Mouse (Mus musculus) erythroblast, embryonic 14.5 days (primary cell): ENCODE measurements around the gene Anxa4. TPM values are rescaled to one million over a fixed set of nuclear protein-coding genes. Genes with fewer than 3 reads are reported as not detected.

Source experiments
- H3K27me3 ChIP-seq: 2 replicates; pipeline ENCODE4 v1.6.1; 2012; ENCODE audit warnings: inconsistent platforms; ENCODE audit not compliant: control insufficient read depth
- H3K36me3 ChIP-seq: 2 replicates; pipeline ENCODE4 v1.6.1; 2012; ENCODE audit warnings: mild to moderate bottlenecking, inconsistent platforms; ENCODE audit not compliant: control insufficient read depth
- H3K4me1 ChIP-seq: 2 replicates; pipeline ENCODE4 v1.6.1; 2012; ENCODE audit warnings: inconsistent platforms; ENCODE audit not compliant: control insufficient read depth
- H3K4me3 ChIP-seq: replicated peaks from 2 replicates; pipeline ENCODE3; 2012; ENCODE audit warnings: moderate library complexity, mild to moderate bottlenecking, inconsistent platforms
- H3K9me3 ChIP-seq: 2 replicates; pipeline ENCODE4 v1.6.1; 2012; ENCODE audit warnings: low read length, inconsistent platforms, mixed read lengths; ENCODE audit not compliant: control insufficient read depth
- GATA1 ChIP-seq: IDR thresholded peaks from 2 replicates; pipeline ENCODE4 v1.6.1; 2012; ENCODE audit warnings: low read length, inconsistent platforms, mixed read lengths
- TAL1 ChIP-seq: IDR thresholded peaks from 3 replicates; pipeline ENCODE4 v1.6.1; 2012; ENCODE audit warnings: low read length, inconsistent platforms, mixed read lengths
- polyA plus RNA-seq: library from polyadenylated mRNA; stranded (reverse); fragments of >175 nt; gene quantifications from 2 replicates; pipeline ENCODE4 v1.2.3, GENCODE M21; 2012

Anxa4 gene
- polyA plus RNA-seq, 1 experiment = not detected

- H3K4me3 ChIP-seq = no peak overlapping the region
- peaks cover 37% of the 10 kb centered on the region for H3K36me3 ChIP-seq
- TF ChIP-seq TAL1 = no peak
- TF ChIP-seq GATA1 = no peak
- H3K27me3 ChIP-seq = no peaks in the 10 kb centered on the region
- H3K4me1 ChIP-seq = no peaks in the 10 kb centered on the region
- no peaks in the 10 kb centered on the region for H3K9me3 ChIP-seq
Observed at GRCm38 (mm10) chr6:86708072-86708774, 85.2 kb downstream of the Anxa4 start.

- Histone ChIP-seq H3K4me3 (no peak overlapping the region), H3K27me3 (no peaks in the 10 kb centered on the region), H3K36me3 (peaks cover 59% of the 10 kb centered on the region), H3K4me1 (peaks cover 7% of the 10 kb centered on the region), H3K9me3 (no peaks in the 10 kb centered on the region)
- TF ChIP-seq TAL1 = no peak
- no peak for TF ChIP-seq GATA1
Observed at GRCm38 (mm10) chr6:86702577-86702976, 90.8 kb downstream of the Anxa4 start.

- Histone ChIP-seq H3K36me3 (peaks cover 61% of the 10 kb centered on the region), H3K4me1 (peaks cover 7% of the 10 kb centered on the region), H3K9me3 (no peaks in the 10 kb centered on the region), H3K27me3 (no peaks in the 10 kb centered on the region), H3K4me3 (no peak overlapping the region)
- no peak for TF ChIP-seq GATA1
- no peak for TF ChIP-seq TAL1
Observed at GRCm38 (mm10) chr6:86697903-86698302, 95.5 kb downstream of the Anxa4 start.

- Histone ChIP-seq H3K4me3 (no peak overlapping the region), H3K4me1 (peaks cover 6% of the 10 kb centered on the region), H3K9me3 (no peaks in the 10 kb centered on the region), H3K36me3 (peaks cover 50% of the 10 kb centered on the region), H3K27me3 (no peaks in the 10 kb centered on the region)
- no peak for TF ChIP-seq TAL1
- TF ChIP-seq GATA1 = no peak
Observed at GRCm38 (mm10) chr6:86696213-86696612, 97.2 kb downstream of the Anxa4 start.

GRCm38 (mm10) chr6:86694465-86694864, 98.9 kb downstream of the Anxa4 start:
- Histone ChIP-seq H3K27me3 (no peaks in the 10 kb centered on the region), H3K4me1 (peaks cover 8% of the 10 kb centered on the region), H3K4me3 (no peak overlapping the region), H3K9me3 (no peaks in the 10 kb centered on the region), H3K36me3 (peaks cover 42% of the 10 kb centered on the region)
- TF ChIP-seq GATA1 (no peak), TAL1 (no peak)

GRCm38 (mm10) chr6:86689671-86690070, 103.7 kb downstream of the Anxa4 start:
- 0 out of 2 replicates have a peak, but pooled peaks cover 2% of the 10 kb centered on the region for H3K27me3 ChIP-seq
- no peak for TF ChIP-seq TAL1
- no peak for TF ChIP-seq GATA1
- H3K4me1 ChIP-seq = peaks cover 22% of the 10 kb centered on the region
- no peak overlapping the region for H3K4me3 ChIP-seq
- no peaks in the 10 kb centered on the region for H3K9me3 ChIP-seq
- peaks cover 23% of the 10 kb centered on the region for H3K36me3 ChIP-seq

- H3K27me3 ChIP-seq = 0 out of 2 replicates have a peak, but pooled peaks cover 2% of the 10 kb centered on the region
- peaks cover 26% of the 10 kb centered on the region for H3K36me3 ChIP-seq
- H3K4me3 ChIP-seq = no peak overlapping the region
- TF ChIP-seq TAL1 (no peak), GATA1 (no peak)
- peaks cover 41% of the 10 kb centered on the region for H3K4me1 ChIP-seq
- H3K9me3 ChIP-seq = no peaks in the 10 kb centered on the region
Observed at GRCm38 (mm10) chr6:86686971-86687370, 106.4 kb downstream of the Anxa4 start.

Other genes starting within 250 kb of the Anxa4 start
- 0.03 TPM in 1 of 2 replicates, not detected in the other for gene Asprv1, start 165.4 kb downstream of the Anxa4 start, polyA plus RNA-seq
- gene Mxd1, start 124.4 kb downstream of the Anxa4 start, polyA plus RNA-seq = 11.9 and 12.6 TPM in 2 replicates
- 27.7 and 41.0 TPM in 2 replicates for gene Snrnp27, start 109.1 kb downstream of the Anxa4 start, polyA plus RNA-seq
- 0.19 and 1.0 TPM in 2 replicates for gene Gmcl1, start 60.2 kb downstream of the Anxa4 start, polyA plus RNA-seq
- gene Aak1, start 55.9 kb upstream of the Anxa4 start, polyA plus RNA-seq = 0.32 and 0.71 TPM in 2 replicates
- 2.8 and 3.6 TPM in 2 replicates for gene Nfu1, start 215.7 kb upstream of the Anxa4 start, polyA plus RNA-seq
- gene Gfpt1, start 249.3 kb upstream of the Anxa4 start, polyA plus RNA-seq = 0.03 and 0.05 TPM in 2 replicates